Mouse (Mus musculus): ENCODE measurements around the gene Casp4. TPM values are rescaled to one million over a fixed set of nuclear protein-coding genes. Genes with fewer than 3 reads are reported as not detected.

Gene Casp4
- 1.7 and 2.4 TPM in 2 replicates for polyA plus RNA-seq (2012; rRNA removed)

GRCm38 (mm10) chr9:5308561-5308960, at the start of gene Casp4:
Gene Casp4, plus strand, starts transcription at chr9:5308828.

DNA sequence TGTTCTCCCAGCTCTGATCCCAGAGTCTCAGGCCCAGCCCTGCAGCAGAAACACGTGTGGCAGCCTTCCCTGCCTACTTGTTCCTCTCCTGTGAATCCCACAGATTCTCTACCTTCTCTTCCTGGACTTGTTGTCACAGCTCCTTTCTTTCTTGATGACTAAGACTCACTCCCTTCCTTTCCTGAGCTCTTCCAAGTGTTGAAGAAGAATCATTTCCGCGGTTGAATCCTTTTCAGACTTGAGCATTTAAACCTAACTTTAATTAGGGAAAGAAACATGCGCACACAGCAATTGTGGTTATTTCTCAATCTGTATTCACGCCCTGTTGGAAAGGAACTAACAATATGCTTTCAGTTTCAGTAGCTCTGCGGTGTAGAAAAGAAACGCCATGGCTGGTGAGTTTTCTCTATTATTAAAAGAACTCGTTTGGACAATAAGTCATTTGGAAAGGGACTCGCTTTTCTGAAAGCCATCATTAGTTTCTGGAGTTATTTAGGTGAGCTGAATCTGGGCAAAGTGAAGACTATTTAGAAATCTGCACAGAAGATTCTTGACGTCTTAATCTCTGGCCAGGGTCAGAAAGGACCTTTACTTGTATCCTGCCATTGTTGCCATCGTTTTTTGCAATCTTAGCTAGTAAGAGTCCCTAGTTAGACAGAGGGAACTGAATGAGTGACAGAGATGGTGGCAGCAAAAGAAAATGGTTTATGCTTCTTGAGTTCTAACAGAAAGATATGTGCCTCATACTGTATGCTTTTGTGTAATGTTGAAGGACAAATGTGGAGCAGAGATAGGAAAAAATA, 10.1 kb upstream of the Casp4 start, which contains the start of gene Casp1:
Gene Casp1, plus strand, starts transcription at position 189 of the 803 bp plus-strand sequence.

DNA sequence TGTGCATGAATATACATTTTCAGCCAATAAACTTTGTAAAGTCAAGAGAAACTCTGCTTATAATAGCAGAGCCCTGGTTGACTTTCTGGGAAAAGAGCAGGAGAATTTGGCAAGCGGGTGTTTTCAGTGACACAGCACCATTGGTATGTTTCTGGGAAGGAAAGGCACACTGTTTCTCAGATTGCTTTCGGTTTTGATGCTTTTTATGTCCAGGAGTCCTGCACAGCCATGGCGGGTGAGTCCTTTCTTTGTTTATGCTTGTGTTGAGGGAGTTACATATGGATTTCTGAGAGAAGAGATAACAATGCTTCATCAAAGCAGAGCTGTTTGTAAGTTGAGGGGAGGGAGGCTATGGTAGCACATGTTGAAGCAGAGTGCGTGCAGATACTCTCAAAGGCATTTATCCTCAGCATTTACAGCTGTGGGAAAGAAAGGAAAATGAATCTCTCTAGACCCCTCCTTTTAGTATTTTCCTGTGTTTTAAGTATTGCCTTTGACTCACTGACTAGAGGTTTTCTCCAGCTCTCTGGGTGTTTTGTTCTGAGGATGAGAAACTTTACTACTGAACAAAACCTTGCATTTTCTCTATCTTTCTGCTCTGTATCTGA, 36.8 kb downstream of the Casp4 start, which contains the start of gene Casp12:
Gene Casp12, plus strand, starts transcription at position 140 of the 608 bp plus-strand sequence.

Other genes starting within 250 kb of the Casp4 start
- gene Casp1, start 10.3 kb upstream of the Casp4 start, polyA plus RNA-seq (2012; rRNA removed): 0.12 TPM in 1 of 2 replicates, not detected in the other
- 0.37 and 1.3 TPM in 2 replicates for gene Casp12, start 36.6 kb downstream of the Casp4 start, polyA plus RNA-seq (2012; rRNA removed)